Mouse (Mus musculus): Measurements from ENCODE around the gene E430018J23Rik. TPM values are rescaled to one million over a fixed set of nuclear protein-coding genes. Genes with fewer than 3 reads are reported as not detected.

Gene E430018J23Rik
- polyA plus RNA-seq, 1 experiment from 2014 or later = 6.4 TPM

Other genes with a start within 250 kb of the E430018J23Rik start
- gene Cd2bp2, start 197.6 kb downstream of the E430018J23Rik start, polyA plus RNA-seq (2016; fragmentation: Nextera tagmentation; extraction: Ambion mirVana) = 86.5 and 91.8 TPM in 2 replicates
- 40.9 and 45.3 TPM in 2 replicates for gene Tbc1d10b, start 185.2 kb downstream of the E430018J23Rik start, polyA plus RNA-seq (2016; fragmentation: Nextera tagmentation; extraction: Ambion mirVana)
- gene Mylpf, start 184.7 kb downstream of the E430018J23Rik start, polyA plus RNA-seq (2016; fragmentation: Nextera tagmentation; extraction: Ambion mirVana) = 142 and 145 TPM in 2 replicates
- 61.9 and 65.5 TPM in 2 replicates for gene Zfp553, start 160.6 kb downstream of the E430018J23Rik start, polyA plus RNA-seq (2016; fragmentation: Nextera tagmentation; extraction: Ambion mirVana)
- gene Sept1, start 160.5 kb downstream of the E430018J23Rik start, polyA plus RNA-seq (2016; fragmentation: Nextera tagmentation; extraction: Ambion mirVana) = 34.1 and 35.9 TPM in 2 replicates
- 79.5 and 84.1 TPM in 2 replicates for gene Zfp771, start 149.4 kb downstream of the E430018J23Rik start, polyA plus RNA-seq (2016; fragmentation: Nextera tagmentation; extraction: Ambion mirVana)
- 219 and 224 TPM in 2 replicates for gene Dctpp1, start 132.9 kb downstream of the E430018J23Rik start, polyA plus RNA-seq (2016; fragmentation: Nextera tagmentation; extraction: Ambion mirVana)
- gene Sephs2, start 119.6 kb downstream of the E430018J23Rik start, polyA plus RNA-seq (2016; fragmentation: Nextera tagmentation; extraction: Ambion mirVana) = 89.5 and 92.3 TPM in 2 replicates
- gene Itgal, start 97.4 kb downstream of the E430018J23Rik start, polyA plus RNA-seq (2016; fragmentation: Nextera tagmentation; extraction: Ambion mirVana) = 0.39 and 0.59 TPM in 2 replicates
- gene Zfp768, start 48.0 kb downstream of the E430018J23Rik start, polyA plus RNA-seq (2016; fragmentation: Nextera tagmentation; extraction: Ambion mirVana) = 21.0 and 22.6 TPM in 2 replicates
- gene Zfp747, start 17.6 kb downstream of the E430018J23Rik start, polyA plus RNA-seq (2016; fragmentation: Nextera tagmentation; extraction: Ambion mirVana) = 9.2 and 10.1 TPM in 2 replicates
- 5.8 and 6.7 TPM in 2 replicates for gene 9130019O22Rik, start 6.5 kb downstream of the E430018J23Rik start, polyA plus RNA-seq (2016; fragmentation: Nextera tagmentation; extraction: Ambion mirVana)
- 7.0 and 8.3 TPM in 2 replicates for gene Zfp764, start 13.2 kb upstream of the E430018J23Rik start, polyA plus RNA-seq (2016; fragmentation: Nextera tagmentation; extraction: Ambion mirVana)
- 29.4 and 31.3 TPM in 2 replicates for gene Zfp688, start 28.4 kb upstream of the E430018J23Rik start, polyA plus RNA-seq (2016; fragmentation: Nextera tagmentation; extraction: Ambion mirVana)
- 16.8 and 17.8 TPM in 2 replicates for gene Zfp689, start 55.5 kb upstream of the E430018J23Rik start, polyA plus RNA-seq (2016; fragmentation: Nextera tagmentation; extraction: Ambion mirVana)
- gene Prr14, start 66.0 kb upstream of the E430018J23Rik start, polyA plus RNA-seq (2016; fragmentation: Nextera tagmentation; extraction: Ambion mirVana) = 41.0 and 43.7 TPM in 2 replicates
- 11.7 and 13.0 TPM in 2 replicates for gene Fbrs, start 85.6 kb upstream of the E430018J23Rik start, polyA plus RNA-seq (2016; fragmentation: Nextera tagmentation; extraction: Ambion mirVana)
- 77.2 and 79.4 TPM in 2 replicates for gene Srcap, start 118.4 kb upstream of the E430018J23Rik start, polyA plus RNA-seq (2016; fragmentation: Nextera tagmentation; extraction: Ambion mirVana)
- 15.9 and 18.0 TPM in 2 replicates for gene Gm42715, start 126.0 kb upstream of the E430018J23Rik start, polyA plus RNA-seq (2016; fragmentation: Nextera tagmentation; extraction: Ambion mirVana)
- gene Tmem265, start 167.8 kb upstream of the E430018J23Rik start, polyA plus RNA-seq (2016; fragmentation: Nextera tagmentation; extraction: Ambion mirVana) = 5.3 and 8.1 TPM in 2 replicates
- gene Phkg2, start 179.7 kb upstream of the E430018J23Rik start, polyA plus RNA-seq (2016; fragmentation: Nextera tagmentation; extraction: Ambion mirVana) = 40.4 and 42.2 TPM in 2 replicates
- 12.1 and 13.1 TPM in 2 replicates for gene Ccdc189, start 195.0 kb upstream of the E430018J23Rik start, polyA plus RNA-seq (2016; fragmentation: Nextera tagmentation; extraction: Ambion mirVana)
- 61.6 and 66.6 TPM in 2 replicates for gene Rnf40, start 195.1 kb upstream of the E430018J23Rik start, polyA plus RNA-seq (2016; fragmentation: Nextera tagmentation; extraction: Ambion mirVana)
- 26.1 and 30.1 TPM in 2 replicates for gene Zfp629, start 222.2 kb upstream of the E430018J23Rik start, polyA plus RNA-seq (2016; fragmentation: Nextera tagmentation; extraction: Ambion mirVana)